Comparison of ENCODE assay signal across 8 mouse cellular contexts in the genomic region with DNA sequence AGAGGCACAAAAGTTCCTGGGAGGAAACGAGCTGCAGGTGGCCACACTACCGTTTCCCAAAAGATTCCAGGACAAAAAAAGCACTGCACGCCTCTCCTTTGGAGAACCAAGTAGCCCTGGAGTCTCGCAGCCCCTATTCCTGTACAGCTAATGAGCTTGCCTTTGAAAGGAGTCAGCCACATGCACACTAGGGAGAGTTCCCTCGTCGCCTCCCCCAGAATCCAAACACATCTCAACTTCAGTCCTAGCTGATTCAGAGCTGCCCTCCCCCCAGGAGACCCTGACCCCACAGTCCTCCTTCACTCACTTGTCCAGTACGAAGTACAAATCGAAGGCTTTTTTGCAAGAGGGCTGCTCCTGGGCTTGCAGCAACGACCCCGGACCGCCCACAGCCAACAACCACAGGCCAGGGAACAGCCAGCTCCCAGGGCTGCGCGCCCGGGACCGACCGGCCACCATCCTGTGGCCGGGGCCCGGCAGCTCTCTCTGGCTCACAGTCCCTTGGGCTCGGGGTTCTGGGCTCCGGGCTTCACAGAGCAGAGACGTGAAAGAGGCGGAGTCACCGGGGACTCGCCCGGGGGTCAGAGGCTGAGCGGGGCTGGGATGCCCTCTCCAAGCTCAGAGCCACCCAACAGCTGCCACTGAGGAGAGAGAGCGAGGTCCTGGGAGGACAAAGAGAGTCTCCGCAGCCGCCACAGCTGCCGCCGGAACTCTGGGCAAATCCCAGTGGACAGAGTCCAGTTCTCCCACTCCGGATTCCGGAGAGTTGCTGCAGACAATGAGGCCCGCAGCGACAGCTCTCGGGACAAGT. TPM values are rescaled to one million over a fixed set of nuclear protein-coding genes. Genes with fewer than 3 reads are reported as not detected.
DNase-seq lines count a peak whose midpoint lies in the region; ATAC-seq and TF ChIP-seq lines count a peak whose summit lies in the region.

No protein-coding gene starts in this region.

- peak overlapping the region; percentile 97 for H3K4me2 ChIP-seq in hindbrain, postnatal 0 days (ENCODE audit: low read depth, low read length)
- H3K4me2 ChIP-seq in liver, embryonic 13.5 days, result peak overlapping the region; percentile 72

- no peaks in the 10 kb centered on the region for H3K9me3 ChIP-seq in hindbrain, postnatal 0 days (ENCODE audit: low read length)
- H3K9me3 ChIP-seq in liver, embryonic 13.5 days (replicated peaks), result no peaks in the 10 kb centered on the region

- H3K27me3 ChIP-seq in hindbrain, postnatal 0 days (ENCODE audit: insufficient read depth, low read length), result no peaks in the 10 kb centered on the region
- peaks cover 17% of the 10 kb centered on the region for H3K27me3 ChIP-seq in liver, embryonic 13.5 days

- no peaks in the 10 kb centered on the region for H3K36me3 ChIP-seq in hindbrain, postnatal 0 days (ENCODE audit: insufficient read depth, low read length)
- H3K36me3 ChIP-seq in liver, embryonic 13.5 days, result no peaks in the 10 kb centered on the region

- peak overlapping the region; percentile 82 for H3K27ac ChIP-seq in bone marrow macrophage, adult 2 months (ENCODE audit: insufficient read depth, low read depth, low read length)
- H3K27ac ChIP-seq in hindbrain, postnatal 0 days, result peak overlapping the region; percentile 58; the same call in 1 of the 2 replicates
- peak overlapping the region; percentile 74 for H3K27ac ChIP-seq in liver, embryonic 13.5 days

- peak overlapping the region; percentile 98 for H3K4me3 ChIP-seq in bone marrow macrophage, adult 2 months (ENCODE audit: insufficient read depth, low read length)
- peak overlapping the region; percentile 77 for H3K4me3 ChIP-seq in hindbrain, postnatal 0 days (ENCODE audit: low read length)
- H3K4me3 ChIP-seq in liver, embryonic 13.5 days (replicated peaks), result peak overlapping the region; percentile 63

- DNase-seq in right cerebral cortex, postnatal 14 days, result peak; percentile 36
- DNase-seq in right cerebral cortex, postnatal 36 days (ENCODE audit: low spot score in 2 of 2), result no peak
- DNase-seq in forelimb bud, embryonic 11.5 days (ENCODE audit: low read depth, low spot score), result peak; percentile 61
- DNase-seq in hindbrain, postnatal 0 days (ENCODE audit: low spot score), result peak; percentile 62
- peak; percentile 7 for DNase-seq in liver, embryonic 13.5 days
- DNase-seq in naive thymus-derived CD4-positive, alpha-beta T cell, adult 2 months (ENCODE audit: low read depth), result peak; percentile 65
- DNase-seq in thymus, postnatal 10 days (ENCODE audit: low spot score in 2 of 2), result peak; percentile 28 to 41

- 1% methylated on average over 36 of the region's 36 CpGs for WGBS in hindbrain, postnatal 0 days
- WGBS in liver, embryonic 13.5 days (ENCODE audit: insufficient replicate concordance), result 1% methylated on average over 36 of the region's 36 CpGs

- ATAC-seq in hindbrain, postnatal 0 days, result peak; percentile 85
- ATAC-seq in liver, embryonic 13.5 days (ENCODE audit: low read depth), result peak; percentile 76

- TF ChIP-seq CTCF in bone marrow macrophage, adult 2 months (IDR thresholded peaks at IDR 0.05; ENCODE audit: low read depth, low read length), result 0 out of 2 replicates have a peak, but pooled peaks have one; percentile 4
- TF ChIP-seq CTCF in hindbrain, postnatal 0 days (IDR thresholded peaks at IDR 0.05; ENCODE audit: low read depth), result no peak

- TF ChIP-seq POLR2A in bone marrow macrophage, adult 2 months (IDR thresholded peaks at IDR 0.05; ENCODE audit: borderline replicate concordance, low read depth, low read length), result no peak

- H3K9ac ChIP-seq in hindbrain, postnatal 0 days (replicated peaks; ENCODE audit: low read length), result peak overlapping the region; percentile 61
- H3K9ac ChIP-seq in liver, embryonic 13.5 days, result peak overlapping the region; percentile 63

- H3K4me1 ChIP-seq in bone marrow macrophage, adult 2 months (ENCODE audit: control insufficient read depth, insufficient read depth, low read length), result peaks cover 43% of the 10 kb centered on the region
- no peaks in the 10 kb centered on the region for H3K4me1 ChIP-seq in hindbrain, postnatal 0 days (ENCODE audit: insufficient read depth, low read length)
- peaks cover 10% of the 10 kb centered on the region for H3K4me1 ChIP-seq in liver, embryonic 13.5 days (replicated peaks)

RNA-seq across cellular contexts. Expression of gene Antxr2, which starts 0.5 kb away (rescaled TPM):
- 35.8 and 42.0 TPM in 2 replicates for polyA plus RNA-seq in bone marrow macrophage, adult 2 months (2012; ENCODE audit: insufficient read depth, insufficient read length, missing spikeins)
- total RNA-seq in hindbrain, postnatal 0 days (2014; rRNA removed), result 5.4 and 9.2 TPM in 2 replicates
- polyA plus RNA-seq in hindbrain, postnatal 0 days (2015; fragmentation: Nextera tagmentation; extraction: Ambion mirVana), result 2.4 and 2.7 TPM in 2 replicates
- polyA plus RNA-seq in liver, embryonic 13.5 days (2015; fragmentation: Nextera tagmentation; extraction: Ambion mirVana), result 4.2 and 4.8 TPM in 2 replicates

Comparison
In these comparisons a context has a peak if more than half of its experiments do, and no peak if none do; other contexts are left out.
1. DNase-seq: peak in right cerebral cortex, postnatal 14 days (single experiment), forelimb bud, embryonic 11.5 days (single experiment), hindbrain, postnatal 0 days (single experiment), liver, embryonic 13.5 days (single experiment), naive thymus-derived CD4-positive, alpha-beta T cell, adult 2 months (single experiment) and thymus, postnatal 10 days (2 of 2); none in right cerebral cortex, postnatal 36 days (0 of 2).
2. Peak in every context shown above with its lines, with median percentiles within 50 percentile points of each other: H3K27ac ChIP-seq and H3K4me3 ChIP-seq.